Comparison of ENCODE assay signal across 10 mouse cellular contexts in the genomic region with DNA sequence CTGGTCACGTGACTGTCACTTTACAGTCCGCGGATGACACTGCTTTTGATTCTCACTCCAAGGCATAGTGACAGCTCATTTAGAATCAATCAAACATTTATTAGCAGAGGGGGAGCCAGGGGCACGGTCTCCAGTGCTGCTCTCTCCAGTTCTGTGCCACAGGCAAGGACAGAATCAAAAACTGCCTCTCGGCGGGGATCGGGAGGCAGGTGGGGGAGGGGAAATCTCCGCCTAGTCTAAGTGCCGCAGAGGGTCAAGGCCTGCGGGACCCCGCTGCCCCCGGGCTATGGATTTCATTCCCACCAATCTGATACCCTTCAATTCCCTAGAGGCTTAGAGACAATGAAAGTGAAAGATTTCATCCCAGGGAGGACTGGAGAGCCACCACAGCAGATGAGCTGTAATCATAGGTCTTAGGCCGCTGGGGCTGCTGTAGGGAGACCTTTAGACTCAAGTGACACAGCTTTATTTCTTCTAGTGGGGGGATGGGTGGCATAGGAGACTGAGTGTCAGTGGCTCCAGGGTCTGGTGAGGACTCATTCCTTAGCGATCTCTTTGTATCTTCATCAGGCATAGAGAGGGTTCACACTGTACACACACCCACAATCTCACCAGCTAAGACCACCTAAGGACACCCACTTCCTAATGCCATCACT. TPM values are rescaled to one million over a fixed set of nuclear protein-coding genes. Genes with fewer than 3 reads are reported as not detected.
A peak's percentile ranks its signal among the peaks of the same experiment; 100 is the strongest.
DNase-seq lines count a peak whose midpoint lies in the region; ATAC-seq and TF ChIP-seq lines count a peak whose summit lies in the region.
"Had no signal": no experiment of that assay in that cellular context is flagged by ENCODE, and none has a peak within 500 bp of the region (broad histone marks: within the 10 kb centered on the region; RNA-seq: fewer than 3 reads in every experiment).

No protein-coding gene starts in this region.

- H3K36me3 ChIP-seq in testis, adult 2 months (ENCODE audit: control insufficient read depth, insufficient read depth, low read length), result no peaks in the 10 kb centered on the region
- H3K36me3 ChIP-seq in lung, embryonic 15.5 days, result no peaks in the 10 kb centered on the region

- H3K9me3 ChIP-seq in lung, embryonic 15.5 days, result no peaks in the 10 kb centered on the region

- TF ChIP-seq POLR2A in testis, adult 2 months (IDR thresholded peaks at IDR 0.05; ENCODE audit: control insufficient read depth, low read depth, low read length), result no peak

- peak overlapping the region; percentile 57 for H3K4me2 ChIP-seq in lung, embryonic 15.5 days

- H3K4me3 ChIP-seq in testis, adult 2 months (ENCODE audit: control insufficient read depth, low read depth, low read length), result peak overlapping the region; percentile 64
- peak overlapping the region; percentile 41 for H3K4me3 ChIP-seq in lung, embryonic 15.5 days
- H3K4me3 ChIP-seq: myocyte had no signal

- TF ChIP-seq CTCF in testis, adult 2 months (IDR thresholded peaks at IDR 0.05; ENCODE audit: control insufficient read depth, insufficient read depth, insufficient replicate concordance, low read depth, low read length), result no peak

- H3K9ac ChIP-seq in lung, embryonic 15.5 days, result peak overlapping the region; percentile 40

- 5% methylated on average over 14 of the region's 14 CpGs for WGBS in lung, embryonic 15.5 days

- H3K4me1 ChIP-seq in testis, adult 2 months (ENCODE audit: control insufficient read depth, insufficient read depth, low read length), result peaks cover 2% of the 10 kb centered on the region; the same call in 1 of the 2 replicates
- peaks cover 3% of the 10 kb centered on the region; the same call in 1 of the 2 replicates for H3K4me1 ChIP-seq in lung, embryonic 15.5 days

- ATAC-seq in lung, embryonic 15.5 days (ENCODE audit: borderline replicate concordance, extremely low read depth, low FRiP score, low TSS enrichment), result peak; percentile 63
- ATAC-seq in megakaryocyte progenitor cell, adult 5-6 weeks (replicated peaks; ENCODE audit: poor library complexity), result no peak

- H3K27ac ChIP-seq in testis, adult 2 months (ENCODE audit: control insufficient read depth, insufficient read depth, low read depth, low read length), result no peak overlapping the region
- no peak overlapping the region for H3K27ac ChIP-seq in lung, embryonic 15.5 days

- no peaks in the 10 kb centered on the region for H3K27me3 ChIP-seq in testis, adult 2 months (ENCODE audit: control insufficient read depth, insufficient read depth, low read length)
- H3K27me3 ChIP-seq in lung, embryonic 15.5 days, result peaks cover 3% of the 10 kb centered on the region; the same call in 1 of the 2 replicates

- no peak for DNase-seq in testis, postnatal 14 days (ENCODE audit: low spot score)
- DNase-seq in cerebellum, adult 9-10 months, result peak; percentile 77
- DNase-seq in gastrocnemius, postnatal 10 days, result peak; percentile 38
- peak; percentile 57 for DNase-seq in kidney, adult 18-20 months
- peak; percentile 31 for DNase-seq in retina, postnatal 7 days (ENCODE audit: low read depth, low spot score)

RNA-seq across cellular contexts. Expression of gene Gm21915, which starts 31.9 kb away (rescaled TPM):
- not detected in 2 replicates for polyA plus RNA-seq in testis, adult 2 months (2012; rRNA removed)
- total RNA-seq in gastrocnemius, postnatal 10 days (2021), result not detected
- polyA plus RNA-seq in lung, embryonic 15.5 days (2015; fragmentation: Nextera tagmentation; extraction: Ambion mirVana), result not detected in 2 replicates
- not detected in 2 replicates for total RNA-seq in megakaryocyte progenitor cell, adult 5-6 weeks (2015)
- total RNA-seq in megakaryocyte progenitor cell, adult 5-6 weeks (2017), result not detected in 2 replicates
- total RNA-seq: adrenal gland, postnatal 4 days had no signal
- polyA plus RNA-seq: myocyte had no signal

RNA-seq across cellular contexts. Expression of gene Clmp, which starts 47.2 kb away (rescaled TPM):
- polyA plus RNA-seq in testis, adult 2 months (2012; rRNA removed), result 1.1 and 1.2 TPM in 2 replicates
- 10 to 100 TPM; 11.3 to 16.1 TPM for total RNA-seq in gastrocnemius, postnatal 10 days (2021)
- 11.7 and 12.6 TPM in 2 replicates for polyA plus RNA-seq in lung, embryonic 15.5 days (2015; fragmentation: Nextera tagmentation; extraction: Ambion mirVana)
- 0.10 and 0.22 TPM in 2 replicates for total RNA-seq in megakaryocyte progenitor cell, adult 5-6 weeks (2015)
- total RNA-seq in megakaryocyte progenitor cell, adult 5-6 weeks (2017), result 0.25 and 0.54 TPM in 2 replicates

Comparison
In these comparisons a context has a peak if more than half of its experiments do, and no peak if none do; other contexts are left out.
1. RNA of gene Clmp, which starts 47.2 kb away (total RNA-seq): 11.3 to 16.1 TPM in gastrocnemius, postnatal 10 days; 0.10 to 0.54 TPM in megakaryocyte progenitor cell, adult 5-6 weeks; every median in the first group is over 4 times any median in the second.